Mouse (Mus musculus) liver, embryonic 13.5 days (tissue): ENCODE results near the gene Samd10. TPM values are rescaled to one million over a fixed set of nuclear protein-coding genes. Genes with fewer than 3 reads are reported as not detected.

ENCODE experiments used
- ATAC-seq: fragments of 200-750 bp; cut with Nextera tagmentation; 2 replicates; pipeline ENCODE4 v1.8.0; 2017; ENCODE audit warnings: low read depth, mild to moderate bottlenecking, moderate number of reproducible peaks, moderate library complexity
- DNase-seq: peaks from one replicate; pipeline ENCODE4 v3.0.0; 2022
- H3K27ac ChIP-seq: fragments of 300-500 bp; sonication (generic); 2 replicates; pipeline ENCODE4 v1.5.1; 2015; ENCODE audit warnings: moderate library complexity, mild to moderate bottlenecking, inconsistent platforms
- H3K27me3 ChIP-seq: fragments of 300-500 bp; sonication (generic); 2 replicates; pipeline ENCODE4 v1.6.1; 2015; ENCODE audit warnings: mild to moderate bottlenecking, inconsistent platforms
- H3K36me3 ChIP-seq: fragments of 300-500 bp; sonication (generic); 2 replicates; pipeline ENCODE4 v1.6.1; 2015; ENCODE audit warnings: mild to moderate bottlenecking, inconsistent platforms
- H3K4me1 ChIP-seq: fragments of 300-500 bp; sonication (generic); replicated peaks from 2 replicates; pipeline ENCODE4 v1.6.1; 2015; ENCODE audit warnings: inconsistent platforms
- H3K4me2 ChIP-seq: fragments of 300-500 bp; sonication (generic); 2 replicates; pipeline ENCODE4 v1.6.1; 2015; ENCODE audit warnings: inconsistent platforms, mild to moderate bottlenecking, moderate library complexity
- H3K4me3 ChIP-seq: fragments of 300-500 bp; sonication (generic); replicated peaks from 2 replicates; pipeline ENCODE4 v1.5.1; 2015; ENCODE audit warnings: mild to moderate bottlenecking, inconsistent platforms
- H3K9ac ChIP-seq: fragments of 300-500 bp; sonication (generic); 2 replicates; pipeline ENCODE4 v1.6.1; 2015; ENCODE audit warnings: mild to moderate bottlenecking, inconsistent platforms
- H3K9me3 ChIP-seq: fragments of 300-500 bp; sonication (generic); replicated peaks from 2 replicates; pipeline ENCODE4 v1.6.1; 2016; ENCODE audit warnings: inconsistent platforms
- WGBS: fragments of 180-500 bp; shearing (Covaris S2); methylation state at CpG from one replicate; pipeline ENCODE4 v1.1.7; 2015; ENCODE audit not compliant: insufficient replicate concordance; 5-methylcytosine and 5-hydroxymethylcytosine counted together
- polyA plus RNA-seq: library from polyadenylated mRNA; unstranded; fragments of >200 nt; fragmentation: Nextera tagmentation; extraction: Ambion mirVana; gene quantifications from 2 replicates; pipeline ENCODE4 v1.2.1, GENCODE M21; 2015

Samd10 gene
- polyA plus RNA-seq, 1 experiment from 2014 or later = 2.4 TPM

DNA sequence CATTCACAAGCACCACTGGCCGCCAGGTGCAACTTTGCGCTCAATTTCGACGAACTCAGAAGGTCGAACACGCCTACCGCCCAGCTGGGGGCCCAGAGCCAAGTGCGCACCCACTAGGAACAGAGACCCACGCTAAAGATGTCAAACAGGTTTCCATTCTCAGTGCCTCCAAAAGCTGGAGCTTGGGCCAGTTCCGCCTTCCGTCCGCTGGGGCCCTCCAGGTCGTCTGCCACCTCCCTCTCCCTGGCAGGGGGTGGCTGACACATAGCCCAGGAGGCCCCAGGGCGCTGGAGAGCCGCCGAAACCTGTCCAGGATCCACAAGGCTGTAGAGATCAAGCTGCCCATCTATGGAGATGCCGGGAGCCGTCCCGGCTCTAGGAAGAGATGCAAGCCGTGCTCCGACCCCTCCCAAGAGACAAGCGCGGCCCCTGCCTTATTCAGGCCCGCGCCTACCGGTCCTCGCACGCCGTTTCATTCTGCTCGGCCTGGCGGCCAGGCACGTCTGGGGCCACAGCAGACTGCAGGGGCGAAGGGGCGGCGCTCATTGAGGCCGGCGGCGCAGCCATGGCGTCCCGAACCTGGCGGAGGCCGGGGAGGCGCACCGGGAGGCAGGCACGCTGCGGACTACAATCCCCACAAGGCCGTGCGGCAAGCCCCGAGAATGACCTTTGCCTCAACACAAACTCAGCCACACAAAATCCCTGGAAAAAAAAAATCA is 17.5 kb downstream of the Samd10 start:
- Histone ChIP-seq H3K4me2 (peak overlapping the region; percentile 97), H3K4me1 (peaks cover 67% of the 10 kb centered on the region), H3K27me3 (no peaks in the 10 kb centered on the region), H3K9ac (peak overlapping the region; percentile 90), H3K27ac (peak overlapping the region; percentile 95), H3K9me3 (no peaks in the 10 kb centered on the region), H3K4me3 (peak overlapping the region; percentile 78), H3K36me3 (peaks cover 29% of the 10 kb centered on the region)
- under 1% methylated on average over 49 of the region's 49 CpGs for WGBS
- DNase-seq = peak; percentile 79
- peak; percentile 78 for ATAC-seq

DNA sequence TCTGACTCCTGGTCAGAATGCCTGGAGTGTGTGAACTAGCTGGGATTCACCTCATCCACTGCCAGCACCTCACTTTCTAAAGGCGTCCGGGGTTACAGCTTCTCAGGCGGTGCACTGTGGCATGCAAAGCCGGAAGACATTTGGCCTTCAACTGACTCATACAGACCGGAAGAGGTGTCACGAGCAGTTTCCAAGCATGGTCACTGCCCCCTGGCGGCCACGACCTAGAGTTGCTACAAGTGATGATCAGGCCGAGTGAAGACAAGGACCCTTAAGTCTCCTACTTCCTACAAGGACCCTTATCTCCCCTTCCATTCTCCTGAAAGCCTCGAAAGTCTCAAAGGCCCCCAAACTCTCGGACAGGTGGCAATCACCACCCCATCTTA is 18.0 kb downstream of the Samd10 start:
- ATAC-seq = peak; percentile 75
- Histone ChIP-seq H3K36me3 (peaks cover 24% of the 10 kb centered on the region), H3K27me3 (no peaks in the 10 kb centered on the region), H3K4me1 (peaks cover 72% of the 10 kb centered on the region), H3K4me2 (peak overlapping the region; percentile 97), H3K27ac (peak overlapping the region; percentile 95), H3K9ac (peak overlapping the region; percentile 90), H3K9me3 (no peaks in the 10 kb centered on the region), H3K4me3 (peak overlapping the region; percentile 78)
- 1% methylated on average over 11 of the region's 11 CpGs for WGBS
- peak; percentile 78 for DNase-seq

DNA sequence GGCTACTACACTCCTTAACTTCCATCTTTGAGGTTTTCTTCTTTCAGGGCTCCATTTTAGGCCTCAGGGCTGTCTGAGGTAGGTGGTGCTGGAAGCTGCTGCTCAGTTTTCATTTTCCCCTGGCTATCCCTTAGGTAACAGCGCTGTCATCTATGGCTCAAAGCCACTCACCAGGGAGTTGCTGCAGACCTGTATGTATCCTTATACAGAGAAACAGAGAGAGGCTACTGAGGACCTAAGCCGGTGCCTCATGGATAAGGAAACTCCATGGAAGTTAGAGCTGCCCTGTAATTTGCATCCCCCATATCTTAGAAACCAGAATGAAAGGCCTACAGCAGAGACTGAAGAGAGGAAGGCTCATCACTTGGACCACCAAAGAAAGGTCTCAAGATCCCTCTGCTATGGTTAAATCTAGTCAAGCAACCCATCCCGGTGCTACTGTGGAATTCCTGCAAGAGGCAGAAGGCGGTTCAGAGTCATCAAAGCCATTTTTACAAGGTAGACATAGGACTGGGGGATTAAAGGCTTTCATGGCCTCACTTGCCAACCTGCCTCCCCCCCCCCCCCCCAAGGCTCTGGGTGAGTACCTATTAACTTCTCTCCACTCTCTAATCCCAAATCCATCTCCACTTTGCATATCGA is 18.8 kb downstream of the Samd10 start:
- WGBS = 74% methylated on average over 5 of the region's 5 CpGs

DNA sequence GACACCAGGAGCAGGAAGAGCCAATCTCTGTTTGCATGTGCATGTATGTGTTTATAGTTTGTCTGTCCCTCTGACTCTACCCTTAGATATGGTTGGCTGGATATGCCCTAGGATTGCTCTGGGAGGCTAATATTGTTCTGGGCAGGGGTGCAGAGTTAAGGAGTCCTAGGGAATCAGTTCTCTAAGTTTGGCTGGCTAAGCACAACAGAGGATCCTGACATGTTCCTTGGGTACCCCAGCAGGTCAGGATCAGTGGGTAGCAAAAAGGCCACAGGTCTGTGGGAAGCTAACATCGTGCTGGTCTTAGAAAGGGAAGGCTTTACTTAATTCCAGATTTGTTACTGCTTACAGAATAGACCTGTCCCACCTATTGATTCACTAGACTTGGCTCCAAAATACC is 19.3 kb downstream of the Samd10 start:
- Histone ChIP-seq H3K4me3 (no peak overlapping the region), H3K9ac (peak overlapping the region; percentile 90), H3K36me3 (peaks cover 15% of the 10 kb centered on the region), H3K9me3 (no peaks in the 10 kb centered on the region), H3K4me1 (peaks cover 84% of the 10 kb centered on the region), H3K4me2 (peak overlapping the region; percentile 97), H3K27ac (peak overlapping the region; percentile 95; the same call in 1 of the 2 replicates), H3K27me3 (no peaks in the 10 kb centered on the region)
- ATAC-seq (no peak), DNase-seq (no peak)
- 83% methylated on average over 1 of the region's 1 CpGs for WGBS

More for the DNA sequence above, 18.8 kb downstream of the Samd10 start:
- peak overlapping the region; percentile 95 for H3K27ac ChIP-seq
- H3K36me3 ChIP-seq = peaks cover 16% of the 10 kb centered on the region
- ATAC-seq (no peak), DNase-seq (peak; percentile 0)
- H3K9ac ChIP-seq = peak overlapping the region; percentile 90
- H3K27me3 ChIP-seq = no peaks in the 10 kb centered on the region
- peak overlapping the region; percentile 97 for H3K4me2 ChIP-seq
- H3K9me3 ChIP-seq = no peaks in the 10 kb centered on the region
- H3K4me3 ChIP-seq = peak overlapping the region; percentile 78
- peaks cover 78% of the 10 kb centered on the region for H3K4me1 ChIP-seq

DNA sequence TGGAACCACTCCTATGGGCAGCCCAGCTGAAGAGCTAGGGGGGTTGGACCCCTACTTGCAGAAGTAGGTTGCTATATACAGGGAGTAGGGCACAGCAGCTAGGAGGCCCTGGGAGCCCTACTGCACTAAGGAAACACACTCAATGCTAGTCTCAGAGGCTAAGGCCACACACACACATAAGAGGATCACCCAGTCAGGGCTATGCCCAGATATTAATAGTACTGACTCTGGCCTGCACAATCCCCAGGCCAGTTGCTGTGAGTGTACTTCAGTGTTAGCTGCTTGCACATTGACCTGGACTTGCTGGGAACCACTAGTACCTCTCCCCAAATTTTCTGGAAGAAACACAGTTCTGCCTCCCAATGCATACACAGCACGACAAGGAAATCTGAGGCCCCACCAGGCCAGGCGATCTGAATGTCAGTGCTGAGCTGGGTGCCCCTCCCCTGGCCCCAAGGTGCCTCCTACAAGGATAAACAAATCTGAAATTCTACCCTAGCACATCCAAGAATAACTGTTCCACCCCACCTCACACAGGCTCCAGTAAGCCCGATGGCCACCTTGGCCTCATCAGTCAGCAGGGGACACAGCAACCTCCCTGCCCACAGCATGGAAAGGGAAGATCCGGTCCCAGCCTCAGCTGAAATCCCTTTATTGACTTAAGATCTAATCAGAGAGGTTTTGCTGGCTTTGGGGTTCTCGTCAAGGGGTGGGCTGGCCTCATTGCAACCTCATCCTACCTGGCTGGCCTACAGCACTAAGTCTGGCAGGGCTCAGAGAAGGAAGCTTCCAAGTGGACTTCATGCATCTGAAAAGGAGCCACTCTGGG is 20.0 kb downstream of the Samd10 start:
- Histone ChIP-seq H3K4me3 (peak overlapping the region; percentile 14; the same call in 1 of the 2 replicates), H3K27ac (peak overlapping the region; percentile 85), H3K4me2 (peak overlapping the region; percentile 97), H3K9me3 (no peaks in the 10 kb centered on the region), H3K27me3 (no peaks in the 10 kb centered on the region), H3K36me3 (peaks cover 15% of the 10 kb centered on the region), H3K4me1 (peaks cover 91% of the 10 kb centered on the region), H3K9ac (peak overlapping the region; percentile 90)
- DNase-seq (peak; percentile 1), ATAC-seq (no peak)
- 54% methylated on average over 5 of the region's 5 CpGs for WGBS

DNA sequence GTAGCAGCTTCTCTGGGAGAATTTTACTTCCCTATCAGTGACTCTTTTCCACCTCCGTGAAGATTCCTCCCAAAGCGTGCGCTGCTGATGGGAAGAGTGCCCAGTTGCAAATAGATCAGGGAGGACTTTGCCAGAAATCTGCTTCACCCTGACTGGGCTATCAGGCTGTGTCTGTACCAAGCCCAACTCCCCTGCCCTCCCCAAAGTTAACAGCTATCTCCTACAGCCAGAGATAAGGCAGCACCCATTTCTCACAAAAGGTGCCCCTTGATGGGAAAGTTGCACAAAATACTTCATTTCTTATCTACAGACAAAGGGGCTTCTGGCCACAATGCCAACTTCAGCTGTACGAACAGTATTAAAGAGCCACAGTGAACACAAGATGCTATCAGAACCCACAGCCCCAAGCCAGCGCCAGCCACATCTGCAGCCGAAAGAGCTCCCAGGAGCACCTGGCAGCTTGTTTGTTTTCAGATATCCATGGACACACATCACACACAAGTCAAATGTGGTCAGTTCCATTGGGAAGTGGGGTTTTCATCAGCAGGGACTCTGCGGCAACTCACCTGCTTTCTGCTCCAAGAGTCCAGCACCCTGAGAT is 20.9 kb downstream of the Samd10 start:
- ATAC-seq (peak; percentile 49), DNase-seq (peak; percentile 50)
- Histone ChIP-seq H3K4me3 (peak overlapping the region; percentile 14; the same call in 1 of the 2 replicates), H3K4me2 (peak overlapping the region; percentile 57), H3K36me3 (peaks cover 11% of the 10 kb centered on the region), H3K4me1 (peaks cover 92% of the 10 kb centered on the region), H3K9me3 (no peaks in the 10 kb centered on the region), H3K27me3 (no peaks in the 10 kb centered on the region), H3K9ac (peak overlapping the region; percentile 90), H3K27ac (peak overlapping the region; percentile 85)
- 31% methylated on average over 7 of the region's 7 CpGs for WGBS

DNA sequence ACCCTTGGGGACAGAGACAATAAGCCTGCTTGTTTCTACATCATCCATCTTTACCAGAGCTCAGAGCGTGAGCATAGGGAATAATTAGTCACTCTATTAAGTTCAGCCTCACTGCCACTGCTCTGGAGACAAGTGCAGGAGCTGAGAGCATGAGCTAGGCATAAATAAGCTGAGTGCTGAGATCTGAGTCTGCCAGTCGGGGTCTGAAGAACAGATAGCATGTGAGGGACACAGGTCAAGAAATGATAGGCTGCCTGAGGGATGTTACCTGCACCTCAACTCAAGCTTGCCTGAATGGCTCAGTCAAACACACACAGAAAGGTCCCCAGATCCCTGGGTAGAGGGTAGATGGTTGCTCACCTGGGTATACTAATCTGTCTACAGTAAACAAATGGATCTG is 21.9 kb downstream of the Samd10 start:
- Histone ChIP-seq H3K9me3 (no peaks in the 10 kb centered on the region), H3K27ac (peak overlapping the region; percentile 85), H3K36me3 (peaks cover 20% of the 10 kb centered on the region), H3K4me2 (peak overlapping the region; percentile 57), H3K4me1 (peaks cover 86% of the 10 kb centered on the region), H3K9ac (peak overlapping the region; percentile 90), H3K4me3 (no peak overlapping the region), H3K27me3 (no peaks in the 10 kb centered on the region)
- DNase-seq = peak; percentile 8
- no peak for ATAC-seq
- WGBS = 49% methylated on average over 2 of the region's 2 CpGs

DNA sequence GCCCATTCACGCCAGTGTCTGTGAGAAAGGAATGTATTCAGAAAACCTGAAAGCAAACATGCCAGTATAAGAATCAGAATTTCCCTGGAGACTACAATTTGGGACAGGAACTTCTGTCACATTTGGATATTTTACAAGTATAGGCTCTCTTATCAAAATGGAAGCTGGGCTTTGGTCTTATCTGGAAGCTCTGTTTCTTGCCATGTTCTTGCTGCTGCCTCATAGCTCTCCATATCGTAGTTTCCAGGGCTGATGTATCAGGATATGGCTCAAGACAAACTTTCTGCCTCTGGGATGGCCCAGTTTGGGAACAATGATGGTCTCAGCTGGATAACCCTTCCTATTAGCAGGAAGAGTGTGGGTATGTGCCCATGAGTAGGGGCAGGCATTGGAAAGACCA is 22.4 kb downstream of the Samd10 start:
- Histone ChIP-seq H3K9me3 (no peaks in the 10 kb centered on the region), H3K36me3 (peaks cover 24% of the 10 kb centered on the region), H3K9ac (peak overlapping the region; percentile 90), H3K27me3 (no peaks in the 10 kb centered on the region), H3K4me1 (peaks cover 89% of the 10 kb centered on the region), H3K27ac (peak overlapping the region; percentile 85), H3K4me2 (peak overlapping the region; percentile 57), H3K4me3 (no peak overlapping the region)
- ATAC-seq = no peak
- WGBS = 53% methylated on average over 2 of the region's 2 CpGs
- no peak for DNase-seq

DNA sequence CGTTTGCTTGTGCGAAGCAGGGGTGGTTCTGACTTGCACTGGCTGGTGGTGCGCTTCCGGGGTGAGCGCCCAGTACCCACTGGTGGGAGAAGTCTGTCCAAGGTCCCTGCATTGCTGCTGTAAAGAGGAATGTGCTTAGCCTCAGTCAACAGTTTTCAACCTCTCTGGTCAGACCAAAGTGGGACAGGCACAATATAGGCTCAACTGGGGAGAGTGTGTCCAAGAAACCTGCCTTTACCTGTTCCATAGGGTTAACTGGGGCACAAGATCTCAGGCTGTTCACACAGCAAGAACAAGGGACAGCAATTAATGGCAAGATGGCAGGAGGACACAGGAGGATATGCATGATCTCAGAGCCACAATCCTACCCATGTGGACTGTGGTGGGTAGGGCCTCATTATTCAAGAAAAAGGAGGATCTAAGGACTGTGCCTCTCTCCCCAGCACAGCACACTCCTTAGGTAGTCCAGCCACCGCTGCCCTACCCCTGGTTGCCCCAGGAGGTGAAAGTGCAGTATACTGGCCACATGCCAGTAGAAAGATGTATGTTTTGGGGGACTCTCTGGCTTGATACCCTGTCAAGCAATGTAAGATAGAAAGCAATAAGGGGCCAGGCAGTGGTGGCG is 24.0 kb downstream of the Samd10 start:
- Histone ChIP-seq H3K4me1 (peaks cover 91% of the 10 kb centered on the region), H3K27ac (no peak overlapping the region), H3K9me3 (no peaks in the 10 kb centered on the region), H3K27me3 (no peaks in the 10 kb centered on the region), H3K4me3 (no peak overlapping the region), H3K9ac (no peak overlapping the region), H3K36me3 (peaks cover 24% of the 10 kb centered on the region), H3K4me2 (no peak overlapping the region)
- DNase-seq (no peak), ATAC-seq (no peak)
- 92% methylated on average over 7 of the region's 7 CpGs for WGBS

DNA sequence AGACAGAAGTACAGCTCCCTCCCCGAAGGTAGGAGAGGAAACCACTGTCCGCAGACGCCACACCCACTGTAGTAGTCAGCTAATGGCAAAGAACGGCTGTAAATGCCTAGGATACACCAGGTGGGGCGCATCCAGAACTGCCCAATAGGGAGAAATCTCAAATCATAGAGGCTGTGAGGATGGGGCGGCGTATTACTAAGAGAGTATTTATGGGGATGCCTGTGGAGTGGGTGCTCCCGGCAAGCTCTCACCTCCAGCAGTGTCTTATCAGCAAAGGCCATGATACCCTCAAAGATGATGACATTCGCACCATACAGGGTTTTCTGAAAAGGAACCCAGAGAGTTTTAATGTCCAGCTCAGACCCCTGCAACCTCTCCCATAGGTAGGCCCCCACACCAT is 25.1 kb downstream of the Samd10 start:
- H3K27me3 ChIP-seq = no peaks in the 10 kb centered on the region
- DNase-seq = no peak
- H3K4me2 ChIP-seq = no peak overlapping the region
- H3K27ac ChIP-seq = no peak overlapping the region
- WGBS = 61% methylated on average over 9 of the region's 9 CpGs
- 0 out of 2 replicates have a peak overlapping the region, but pooled peaks have one; percentile 5 for H3K9ac ChIP-seq
- peaks cover 91% of the 10 kb centered on the region for H3K4me1 ChIP-seq
- no peak for ATAC-seq
- no peak overlapping the region for H3K4me3 ChIP-seq
- H3K36me3 ChIP-seq = peaks cover 24% of the 10 kb centered on the region
- no peaks in the 10 kb centered on the region for H3K9me3 ChIP-seq
